ENCODE assay signal across 18 mouse cellular contexts in genomic region chr7:143325051-143325450, GRCm38 (mm10).
DNase-seq lines count a peak whose midpoint lies in the region; ATAC-seq lines count a peak whose summit lies in the region.
"Had no signal": no experiment of that assay in that cellular context is flagged by ENCODE, and none has a peak within 500 bp of the region (broad histone marks: within the 10 kb centered on the region; RNA-seq: fewer than 3 reads in every experiment).

No protein-coding gene starts in this region.

- H3K36me3 ChIP-seq in hindbrain, embryonic 12.5 days, result no peaks in the 10 kb centered on the region
- no peaks in the 10 kb centered on the region for H3K36me3 ChIP-seq in hindbrain, embryonic 14.5 days (replicated peaks; ENCODE audit: control insufficient read depth, insufficient read depth)
- no peaks in the 10 kb centered on the region for H3K36me3 ChIP-seq in neural tube, embryonic 15.5 days
- H3K36me3 ChIP-seq in embryonic facial prominence, embryonic 10.5 days (replicated peaks), result no peaks in the 10 kb centered on the region
- H3K36me3 ChIP-seq in forebrain, embryonic 16.5 days (ENCODE audit: control insufficient read depth, insufficient read depth), result no peaks in the 10 kb centered on the region
- H3K36me3 ChIP-seq: embryonic facial prominence, embryonic 15.5 days; forebrain, embryonic 15.5 days; heart, embryonic 12.5 days; midbrain, embryonic 12.5 days had no signal

- H3K27ac ChIP-seq in hindbrain, embryonic 12.5 days, result 0 out of 2 replicates have a peak overlapping the region, but pooled peaks have one; percentile 2
- H3K27ac ChIP-seq in hindbrain, embryonic 14.5 days, result no peak overlapping the region
- H3K27ac ChIP-seq in neural tube, embryonic 15.5 days (replicated peaks), result no peak overlapping the region
- peak overlapping the region; percentile 63 for H3K27ac ChIP-seq in embryonic facial prominence, embryonic 10.5 days (replicated peaks)
- no peak overlapping the region for H3K27ac ChIP-seq in forebrain, embryonic 16.5 days (ENCODE audit: low read length)
- H3K27ac ChIP-seq: embryonic facial prominence, embryonic 15.5 days; forebrain, embryonic 15.5 days; gastrocnemius, adult 2 months; kidney, postnatal 0 days; liver, embryonic 14.5 days; midbrain, embryonic 12.5 days had no signal

- DNase-seq in hindbrain, embryonic 14.5 days (ENCODE audit: low spot score), result no peak
- peak; percentile 49 for DNase-seq in neural tube, embryonic 10.5 days (ENCODE audit: extremely low spot score, low spot score)
- peak; percentile 50 for DNase-seq in embryonic facial prominence, embryonic 10.5 days (ENCODE audit: low spot score)
- DNase-seq in mesoderm, embryonic 11.5 days (ENCODE audit: low read depth, low spot score), result peak; percentile 34
- DNase-seq: adrenal gland, postnatal 14 days; cerebellum, postnatal 14 days; gastrocnemius, adult 2 months; heart, postnatal 4 days; lung, postnatal 10 days had no signal

- no peak overlapping the region for H3K9ac ChIP-seq in hindbrain, embryonic 12.5 days
- no peak overlapping the region for H3K9ac ChIP-seq in hindbrain, embryonic 14.5 days
- H3K9ac ChIP-seq in neural tube, embryonic 15.5 days (replicated peaks), result no peak overlapping the region
- H3K9ac ChIP-seq in forebrain, embryonic 16.5 days (replicated peaks; ENCODE audit: low read depth, low read length), result no peak overlapping the region
- H3K9ac ChIP-seq: embryonic facial prominence, embryonic 15.5 days; forebrain, embryonic 15.5 days; heart, embryonic 12.5 days; liver, embryonic 14.5 days; midbrain, embryonic 12.5 days had no signal

- H3K27me3 ChIP-seq in hindbrain, embryonic 12.5 days, result no peaks in the 10 kb centered on the region
- no peaks in the 10 kb centered on the region for H3K27me3 ChIP-seq in hindbrain, embryonic 14.5 days (ENCODE audit: control insufficient read depth, insufficient read depth, low read length)
- no peaks in the 10 kb centered on the region for H3K27me3 ChIP-seq in neural tube, embryonic 15.5 days (replicated peaks)
- H3K27me3 ChIP-seq in embryonic facial prominence, embryonic 10.5 days (replicated peaks; ENCODE audit: low read depth, poor library complexity, severe bottlenecking), result peaks cover 26% of the 10 kb centered on the region; the same call in 1 of the 2 replicates
- peaks cover 9% of the 10 kb centered on the region for H3K27me3 ChIP-seq in forebrain, embryonic 16.5 days (replicated peaks; ENCODE audit: control insufficient read depth, insufficient read depth, low read length)
- H3K27me3 ChIP-seq: embryonic facial prominence, embryonic 15.5 days; heart, embryonic 12.5 days; midbrain, embryonic 12.5 days had no signal

- no peak overlapping the region for H3K4me3 ChIP-seq in hindbrain, embryonic 12.5 days
- H3K4me3 ChIP-seq in hindbrain, embryonic 14.5 days (replicated peaks; ENCODE audit: low read length), result no peak overlapping the region
- H3K4me3 ChIP-seq in neural tube, embryonic 15.5 days (replicated peaks), result no peak overlapping the region
- H3K4me3 ChIP-seq in embryonic facial prominence, embryonic 10.5 days, result no peak overlapping the region
- no peak overlapping the region for H3K4me3 ChIP-seq in forebrain, embryonic 16.5 days (replicated peaks; ENCODE audit: low read length)
- H3K4me3 ChIP-seq: embryonic facial prominence, embryonic 15.5 days; forebrain, embryonic 15.5 days; gastrocnemius, adult 2 months; heart, embryonic 12.5 days; midbrain, embryonic 12.5 days had no signal

- H3K4me2 ChIP-seq in hindbrain, embryonic 12.5 days (replicated peaks), result no peak overlapping the region
- H3K4me2 ChIP-seq in hindbrain, embryonic 14.5 days (replicated peaks), result no peak overlapping the region
- H3K4me2 ChIP-seq in neural tube, embryonic 15.5 days, result no peak overlapping the region
- H3K4me2 ChIP-seq in forebrain, embryonic 16.5 days (ENCODE audit: low read length), result no peak overlapping the region
- H3K4me2 ChIP-seq: embryonic facial prominence, embryonic 15.5 days; forebrain, embryonic 15.5 days; heart, embryonic 12.5 days; midbrain, embryonic 12.5 days had no signal

- H3K4me1 ChIP-seq in hindbrain, embryonic 12.5 days, result peaks cover 13% of the 10 kb centered on the region
- H3K4me1 ChIP-seq in hindbrain, embryonic 14.5 days (replicated peaks; ENCODE audit: control insufficient read depth, insufficient read depth, low read length), result no peaks in the 10 kb centered on the region
- H3K4me1 ChIP-seq in neural tube, embryonic 15.5 days, result peaks cover 11% of the 10 kb centered on the region
- H3K4me1 ChIP-seq in embryonic facial prominence, embryonic 10.5 days, result peaks cover 30% of the 10 kb centered on the region
- H3K4me1 ChIP-seq in forebrain, embryonic 16.5 days (replicated peaks; ENCODE audit: control insufficient read depth, insufficient read depth, low read length), result no peaks in the 10 kb centered on the region
- H3K4me1 ChIP-seq: forebrain, embryonic 15.5 days; midbrain, embryonic 12.5 days had no signal

- no peak for ATAC-seq in hindbrain, embryonic 12.5 days (ENCODE audit: low FRiP score)
- ATAC-seq in hindbrain, embryonic 14.5 days (ENCODE audit: low FRiP score), result no peak
- ATAC-seq in neural tube, embryonic 15.5 days (ENCODE audit: low FRiP score), result no peak
- ATAC-seq in forebrain, embryonic 16.5 days, result no peak
- ATAC-seq: forebrain, embryonic 15.5 days had no signal

- no peaks in the 10 kb centered on the region for H3K9me3 ChIP-seq in hindbrain, embryonic 12.5 days (replicated peaks)
- H3K9me3 ChIP-seq in hindbrain, embryonic 14.5 days (ENCODE audit: control insufficient read depth, low read length), result no peaks in the 10 kb centered on the region
- H3K9me3 ChIP-seq in neural tube, embryonic 15.5 days (replicated peaks), result no peaks in the 10 kb centered on the region
- no peaks in the 10 kb centered on the region for H3K9me3 ChIP-seq in embryonic facial prominence, embryonic 10.5 days
- H3K9me3 ChIP-seq in forebrain, embryonic 16.5 days (ENCODE audit: control insufficient read depth, low read length), result no peaks in the 10 kb centered on the region
- H3K9me3 ChIP-seq: embryonic facial prominence, embryonic 15.5 days; forebrain, embryonic 15.5 days; heart, embryonic 12.5 days; midbrain, embryonic 12.5 days had no signal

- WGBS in hindbrain, embryonic 12.5 days, result 38% methylated on average over 16 of the region's 16 CpGs
- 42% methylated on average over 16 of the region's 16 CpGs for WGBS in hindbrain, embryonic 14.5 days
- WGBS in neural tube, embryonic 15.5 days, result 30% methylated on average over 16 of the region's 16 CpGs
- WGBS in embryonic facial prominence, embryonic 10.5 days, result 41% methylated on average over 16 of the region's 16 CpGs
- WGBS in forebrain, embryonic 16.5 days, result 64% methylated on average over 16 of the region's 16 CpGs

Comparison
In these comparisons a context has a peak if more than half of its experiments do, and no peak if none do; other contexts are left out.
1. H3K27ac ChIP-seq: peak in hindbrain, embryonic 12.5 days (single experiment) and embryonic facial prominence, embryonic 10.5 days (single experiment); none in hindbrain, embryonic 14.5 days (single experiment), neural tube, embryonic 15.5 days (single experiment) and forebrain, embryonic 16.5 days (single experiment).